Mouse (Mus musculus) hindbrain, embryonic 11.5 days (tissue): ENCODE measurements around the gene Atp13a4. TPM values are rescaled to one million over a fixed set of nuclear protein-coding genes. Genes with fewer than 3 reads are reported as not detected.

Source experiments
- ATAC-seq: fragments of 200-750 bp; cut with Nextera tagmentation; 2 replicates; pipeline ENCODE4 v1.8.0; 2017; ENCODE audit warnings: mild to moderate bottlenecking, moderate TSS enrichment, moderate library complexity; ENCODE audit not compliant: low FRiP score
- DNase-seq: peaks from one replicate; pipeline ENCODE4 v3.0.0-alpha.2; 2015; ENCODE audit warnings: low spot score
- H3K27ac ChIP-seq: fragments of 300-500 bp; sonication (generic); 2 replicates; pipeline ENCODE4 v1.5.1; 2014; ENCODE audit warnings: mild to moderate bottlenecking, low read depth, low read length
- H3K27me3 ChIP-seq: fragments of 300-500 bp; sonication (generic); 2 replicates; pipeline ENCODE4 v1.6.1; 2014; ENCODE audit warnings: mild to moderate bottlenecking, low read length, moderate library complexity, mixed read lengths; ENCODE audit not compliant: control insufficient read depth, insufficient read depth
- H3K36me3 ChIP-seq: fragments of 300-500 bp; sonication (generic); 2 replicates; pipeline ENCODE4 v1.6.1; 2014; ENCODE audit warnings: mild to moderate bottlenecking, low read length, moderate library complexity, mixed read lengths; ENCODE audit not compliant: control insufficient read depth, insufficient read depth
- H3K4me1 ChIP-seq: fragments of 300-500 bp; sonication (generic); replicated peaks from 2 replicates; pipeline ENCODE4 v1.6.1; 2014; ENCODE audit warnings: low read length, mixed read lengths; ENCODE audit not compliant: control insufficient read depth, insufficient read depth
- H3K4me2 ChIP-seq: fragments of 300-500 bp; sonication (generic); replicated peaks from 2 replicates; pipeline ENCODE4 v1.6.1; 2014; ENCODE audit warnings: mild to moderate bottlenecking, low read depth, low read length
- H3K4me3 ChIP-seq: fragments of 300-500 bp; sonication (generic); 2 replicates; pipeline ENCODE4 v1.5.1; 2014; ENCODE audit warnings: low read depth, low read length
- H3K9ac ChIP-seq: fragments of 300-500 bp; sonication (generic); 2 replicates; pipeline ENCODE4 v1.6.1; 2014; ENCODE audit warnings: low read depth, low read length
- H3K9me3 ChIP-seq: fragments of 300-500 bp; sonication (generic); 2 replicates; pipeline ENCODE4 v1.6.1; 2016; ENCODE audit warnings: low read length; ENCODE audit not compliant: control insufficient read depth
- WGBS: fragments of 180-500 bp; shearing (Covaris S2); extraction: QIAGEN DNeasy Blood & Tissue Kit; methylation state at CpG from one replicate; pipeline ENCODE4 v1.1.7; 2014; 5-methylcytosine and 5-hydroxymethylcytosine counted together
- polyA plus RNA-seq: library from polyadenylated mRNA; unstranded; fragments of >200 nt; fragmentation: Nextera tagmentation; extraction: Ambion mirVana; gene quantifications from 2 replicates; pipeline ENCODE4 v1.2.1, GENCODE M21; 2014

The Atp13a4 gene
- polyA plus RNA-seq, 1 experiment from 2014 or later, result 0.51 TPM

DNA sequence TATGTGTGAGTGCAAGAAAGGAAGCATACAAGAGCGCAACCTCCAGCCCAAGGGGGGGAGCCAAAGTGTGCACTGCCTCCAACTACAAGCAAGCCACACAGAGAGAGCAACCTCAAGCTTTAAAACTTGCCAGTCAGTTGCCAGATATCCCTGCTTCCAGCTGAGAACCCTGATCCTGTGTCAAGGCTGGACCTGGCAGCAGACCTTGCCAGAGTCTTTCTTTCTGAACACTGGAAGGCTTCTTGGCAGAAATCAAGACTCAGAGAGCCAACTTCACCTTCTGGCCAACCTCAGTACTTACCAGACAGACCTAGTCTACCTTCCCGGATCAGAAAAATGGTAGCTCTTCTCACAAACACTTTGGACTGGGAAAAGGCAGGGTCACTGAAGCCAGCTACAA lies 145.6 kb downstream of the Atp13a4 start:
- WGBS, result 98% methylated on average over 2 of the region's 2 CpGs
- H3K9me3 ChIP-seq, result no peaks in the 10 kb centered on the region
- H3K4me1 ChIP-seq, result no peaks in the 10 kb centered on the region
- no peak overlapping the region for H3K9ac ChIP-seq
- no peaks in the 10 kb centered on the region for H3K36me3 ChIP-seq
- no peak for ATAC-seq
- no peak overlapping the region for H3K27ac ChIP-seq
- H3K4me2 ChIP-seq, result no peak overlapping the region
- H3K4me3 ChIP-seq, result no peak overlapping the region
- DNase-seq, result no peak
- H3K27me3 ChIP-seq, result no peaks in the 10 kb centered on the region

GRCm38 (mm10) chr16:29384781-29385180 lies 159.9 kb downstream of the Atp13a4 start:
- Histone ChIP-seq H3K9ac (no peak overlapping the region), H3K27me3 (no peaks in the 10 kb centered on the region), H3K4me2 (no peak overlapping the region), H3K4me3 (no peak overlapping the region), H3K9me3 (no peaks in the 10 kb centered on the region), H3K4me1 (no peaks in the 10 kb centered on the region), H3K36me3 (no peaks in the 10 kb centered on the region), H3K27ac (no peak overlapping the region)
- DNase-seq (no peak), ATAC-seq (no peak)
- WGBS, result 94% methylated on average over 4 of the region's 4 CpGs

- Histone ChIP-seq H3K36me3 (no peaks in the 10 kb centered on the region), H3K9ac (no peak within 1 kb of the TSS), H3K4me2 (no peak within 1 kb of the TSS), H3K4me3 (no peak within 1 kb of the TSS), H3K4me1 (no peaks in the 10 kb centered on the region), H3K9me3 (no peaks in the 10 kb centered on the region), H3K27ac (no peak within 1 kb of the TSS; the same call in 1 of the 2 replicates), H3K27me3 (no peaks in the 10 kb centered on the region)
- WGBS, result 78% methylated on average over 4 of the region's 4 CpGs
- no peak for ATAC-seq
- DNase-seq, result no peak
Observed at GRCm38 (mm10) chr16:29378458-29378857, 166.2 kb downstream of the Atp13a4 start, which contains the start of gene Atp13a5. Gene Atp13a5, minus strand, starts transcription at chr16:29378732.

DNA sequence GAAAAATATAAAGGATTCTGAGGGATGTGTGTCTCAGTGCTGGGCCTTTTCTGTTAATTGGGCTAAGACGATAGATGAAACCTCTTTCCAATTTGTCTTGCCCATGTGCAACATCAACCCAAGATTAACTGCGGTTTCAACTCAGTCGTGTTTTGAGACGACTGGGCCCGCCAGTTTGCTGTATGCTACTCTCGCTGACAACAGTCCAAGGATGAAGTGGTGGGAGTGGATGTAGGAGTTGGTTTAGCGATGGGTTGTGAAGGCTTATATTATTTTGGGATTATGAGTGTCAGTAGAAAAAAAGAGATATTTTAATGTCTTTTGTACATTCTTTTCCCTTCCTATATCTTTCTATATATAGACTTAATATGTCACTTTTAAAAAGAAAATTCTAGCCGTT lies 170.0 kb downstream of the Atp13a4 start:
- 88% methylated on average over 8 of the region's 8 CpGs for WGBS
- DNase-seq (no peak), ATAC-seq (no peak)
- Histone ChIP-seq H3K9ac (no peak overlapping the region), H3K4me3 (no peak overlapping the region), H3K4me2 (no peak overlapping the region), H3K4me1 (no peaks in the 10 kb centered on the region), H3K27ac (no peak overlapping the region), H3K9me3 (no peaks in the 10 kb centered on the region), H3K27me3 (no peaks in the 10 kb centered on the region), H3K36me3 (no peaks in the 10 kb centered on the region)

Other genes with a start within 250 kb of the Atp13a4 start
- gene Atp13a5, start 166.1 kb downstream of the Atp13a4 start, polyA plus RNA-seq, result 0.08 and 0.32 TPM in 2 replicates
- 51.2 and 53.8 TPM in 2 replicates for gene Opa1, start 34.5 kb upstream of the Atp13a4 start, polyA plus RNA-seq